In genomic region chr9:44130034-44130433, GRCm38 (mm10) we compare ENCODE assay signal across 8 mouse cellular contexts. TPM values are rescaled to one million over a fixed set of nuclear protein-coding genes. Genes with fewer than 3 reads are reported as not detected.
DNase-seq lines count a peak whose midpoint lies in the region; ATAC-seq and TF ChIP-seq lines count a peak whose summit lies in the region.

No protein-coding gene starts in this region.

- H3K4me1 ChIP-seq in forebrain, embryonic 16.5 days (replicated peaks; ENCODE audit: control insufficient read depth, insufficient read depth, low read length) = peaks cover 33% of the 10 kb centered on the region
- peaks cover 71% of the 10 kb centered on the region for H3K4me1 ChIP-seq in hindbrain, embryonic 10.5 days (replicated peaks)
- H3K4me1 ChIP-seq in limb, embryonic 13.5 days = peaks cover 52% of the 10 kb centered on the region
- peaks cover 29% of the 10 kb centered on the region for H3K4me1 ChIP-seq in midbrain, embryonic 14.5 days (ENCODE audit: control insufficient read depth, insufficient read depth, low read length)
- H3K4me1 ChIP-seq in stomach, embryonic 16.5 days (ENCODE audit: control insufficient read depth, insufficient read depth, low read length) = peaks cover 46% of the 10 kb centered on the region

- no peaks in the 10 kb centered on the region for H3K27me3 ChIP-seq in C2C12 (ENCODE audit: control insufficient read depth, insufficient read depth, insufficient read length)
- peaks cover 7% of the 10 kb centered on the region for H3K27me3 ChIP-seq in forebrain, embryonic 16.5 days (replicated peaks; ENCODE audit: control insufficient read depth, insufficient read depth, low read length)
- peaks cover 60% of the 10 kb centered on the region for H3K27me3 ChIP-seq in hindbrain, embryonic 10.5 days (ENCODE audit: insufficient read depth, poor library complexity, severe bottlenecking)
- H3K27me3 ChIP-seq in limb, embryonic 13.5 days = peaks cover 37% of the 10 kb centered on the region
- peaks cover 21% of the 10 kb centered on the region for H3K27me3 ChIP-seq in midbrain, embryonic 14.5 days (ENCODE audit: control insufficient read depth, insufficient read depth, low read length)
- H3K27me3 ChIP-seq in stomach, embryonic 16.5 days (ENCODE audit: control insufficient read depth, insufficient read depth, low read length) = no peaks in the 10 kb centered on the region

- under 1% methylated on average over 27 of the region's 27 CpGs for WGBS in forebrain, embryonic 16.5 days
- under 1% methylated on average over 27 of the region's 27 CpGs for WGBS in hindbrain, embryonic 10.5 days
- WGBS in limb, embryonic 13.5 days = under 1% methylated on average over 27 of the region's 27 CpGs
- under 1% methylated on average over 27 of the region's 27 CpGs for WGBS in midbrain, embryonic 14.5 days
- WGBS in stomach, embryonic 16.5 days = under 1% methylated on average over 27 of the region's 27 CpGs

- peak overlapping the region; percentile 57 for H3K9ac ChIP-seq in forebrain, embryonic 16.5 days (replicated peaks; ENCODE audit: low read depth, low read length)
- H3K9ac ChIP-seq in limb, embryonic 13.5 days = peak overlapping the region; percentile 71
- H3K9ac ChIP-seq in midbrain, embryonic 14.5 days (replicated peaks; ENCODE audit: low read length) = peak overlapping the region; percentile 34
- peak overlapping the region; percentile 74 for H3K9ac ChIP-seq in stomach, embryonic 16.5 days (ENCODE audit: low read length)

- H3K4me2 ChIP-seq in forebrain, embryonic 16.5 days (ENCODE audit: low read length) = peak overlapping the region; percentile 66
- peak overlapping the region; percentile 82 for H3K4me2 ChIP-seq in limb, embryonic 13.5 days (replicated peaks)
- H3K4me2 ChIP-seq in midbrain, embryonic 14.5 days (ENCODE audit: low read length) = peak overlapping the region; percentile 59
- peak overlapping the region; percentile 70 for H3K4me2 ChIP-seq in stomach, embryonic 16.5 days (ENCODE audit: low read depth, low read length)

- TF ChIP-seq CTCF in C2C12 (IDR thresholded peaks at IDR 0.05; ENCODE audit: control insufficient read depth, insufficient read depth, insufficient read length) = no peak

- H3K9me3 ChIP-seq in forebrain, embryonic 16.5 days (ENCODE audit: control insufficient read depth, low read length) = no peaks in the 10 kb centered on the region
- no peaks in the 10 kb centered on the region for H3K9me3 ChIP-seq in hindbrain, embryonic 10.5 days
- H3K9me3 ChIP-seq in limb, embryonic 13.5 days = no peaks in the 10 kb centered on the region
- no peaks in the 10 kb centered on the region for H3K9me3 ChIP-seq in midbrain, embryonic 14.5 days (ENCODE audit: control insufficient read depth, low read length)
- no peaks in the 10 kb centered on the region for H3K9me3 ChIP-seq in stomach, embryonic 16.5 days (replicated peaks; ENCODE audit: control insufficient read depth, low read length)

- H3ac ChIP-seq in C2C12 (ENCODE audit: control insufficient read depth, insufficient read length, low read depth) = peak overlapping the region; percentile 63

- H3K36me3 ChIP-seq in C2C12 (ENCODE audit: control insufficient read depth, insufficient read depth) = no peaks in the 10 kb centered on the region
- H3K36me3 ChIP-seq in forebrain, embryonic 16.5 days (ENCODE audit: control insufficient read depth, insufficient read depth) = no peaks in the 10 kb centered on the region
- H3K36me3 ChIP-seq in hindbrain, embryonic 10.5 days = no peaks in the 10 kb centered on the region
- H3K36me3 ChIP-seq in limb, embryonic 13.5 days = no peaks in the 10 kb centered on the region
- H3K36me3 ChIP-seq in midbrain, embryonic 14.5 days (ENCODE audit: control insufficient read depth, insufficient read depth, low read length) = no peaks in the 10 kb centered on the region
- no peaks in the 10 kb centered on the region for H3K36me3 ChIP-seq in stomach, embryonic 16.5 days (ENCODE audit: control insufficient read depth, insufficient read depth, low read length)

- DNase-seq in adrenal gland, adult 8-10 months = peak; percentile 74
- DNase-seq in hindbrain, embryonic 10.5 days (ENCODE audit: low spot score) = peak; percentile 77
- peak; percentile 62 for DNase-seq in midbrain, embryonic 14.5 days
- no peak for DNase-seq in right cerebral cortex, postnatal 36 days (ENCODE audit: low spot score in 2 of 2)

- H3K79me3 ChIP-seq in C2C12 (ENCODE audit: low read depth) = no peaks in the 10 kb centered on the region

- H3K4me3 ChIP-seq in C2C12 (ENCODE audit: insufficient read depth, poor library complexity, severe bottlenecking) = no peak overlapping the region
- H3K4me3 ChIP-seq in forebrain, embryonic 16.5 days (replicated peaks; ENCODE audit: low read length) = peak overlapping the region; percentile 36
- peak overlapping the region; percentile 57 for H3K4me3 ChIP-seq in hindbrain, embryonic 10.5 days
- H3K4me3 ChIP-seq in limb, embryonic 13.5 days = peak overlapping the region; percentile 42
- peak overlapping the region; percentile 29 for H3K4me3 ChIP-seq in midbrain, embryonic 14.5 days (replicated peaks; ENCODE audit: low read depth, low read length)
- peak overlapping the region; percentile 45 for H3K4me3 ChIP-seq in stomach, embryonic 16.5 days (replicated peaks; ENCODE audit: low read length)

- peak overlapping the region; percentile 13; the same call in 1 of the 2 replicates for H3K27ac ChIP-seq in forebrain, embryonic 16.5 days (ENCODE audit: low read length)
- H3K27ac ChIP-seq in hindbrain, embryonic 10.5 days = peak overlapping the region; percentile 87
- H3K27ac ChIP-seq in limb, embryonic 13.5 days = peak overlapping the region; percentile 72
- 0 out of 2 replicates have a peak overlapping the region, but pooled peaks have one; percentile 26 for H3K27ac ChIP-seq in midbrain, embryonic 14.5 days (replicated peaks; ENCODE audit: low read depth, low read length)
- peak overlapping the region; percentile 95 for H3K27ac ChIP-seq in stomach, embryonic 16.5 days (ENCODE audit: low read length)

- no peaks in the 10 kb centered on the region for H3K79me2 ChIP-seq in C2C12 (ENCODE audit: control insufficient read depth, insufficient read depth)

- 0 out of 2 replicates have a peak, but pooled peaks have one; percentile 11 for ATAC-seq in forebrain, embryonic 16.5 days
- ATAC-seq in limb, embryonic 13.5 days (ENCODE audit: low FRiP score, low read depth) = peak; percentile 43
- ATAC-seq in midbrain, embryonic 14.5 days (ENCODE audit: low FRiP score, low TSS enrichment) = peak; percentile 25; the same call in 1 of the 2 replicates
- ATAC-seq in stomach, embryonic 16.5 days (ENCODE audit: insufficient read depth, low FRiP score) = peak; percentile 71

RNA-seq across cellular contexts. Expression of gene Mcam, which starts 4.2 kb away (rescaled TPM):
- 21.7 TPM for polyA plus RNA-seq in C2C12 (2012; fragmentation: generic; extraction: Trizol)
- total RNA-seq in adrenal gland, adult 8-10 months (2022) = 10 to 100 TPM; 21.4 to 70.9 (median 38.2) TPM
- polyA plus RNA-seq in forebrain, embryonic 16.5 days (2015; fragmentation: Nextera tagmentation; extraction: Ambion mirVana) = 12.9 and 15.0 TPM in 2 replicates
- polyA plus RNA-seq in hindbrain, embryonic 10.5 days (2016; fragmentation: Nextera tagmentation; extraction: Ambion mirVana) = 10.8 and 11.2 TPM in 2 replicates
- polyA plus RNA-seq in limb, embryonic 13.5 days (2015; fragmentation: Nextera tagmentation; extraction: Ambion mirVana) = 29.6 and 30.4 TPM in 2 replicates
- polyA plus RNA-seq in midbrain, embryonic 14.5 days (2014; fragmentation: Nextera tagmentation; extraction: Ambion mirVana) = 6.1 and 13.2 TPM in 2 replicates
- 53.6 and 56.9 TPM in 2 replicates for polyA plus RNA-seq in stomach, embryonic 16.5 days (2015; fragmentation: Nextera tagmentation; extraction: Ambion mirVana)

RNA-seq across cellular contexts. Expression of gene Rnf26, which starts 16.7 kb away (rescaled TPM):
- polyA plus RNA-seq in C2C12 (2012; fragmentation: generic; extraction: Trizol) = 52.6 TPM
- total RNA-seq in adrenal gland, adult 8-10 months (2022) = 10 to 100 TPM; 29.8 to 36.7 (median 31.5) TPM
- 33.4 and 43.2 TPM in 2 replicates for polyA plus RNA-seq in forebrain, embryonic 16.5 days (2015; fragmentation: Nextera tagmentation; extraction: Ambion mirVana)
- 75.6 and 76.9 TPM in 2 replicates for polyA plus RNA-seq in hindbrain, embryonic 10.5 days (2016; fragmentation: Nextera tagmentation; extraction: Ambion mirVana)
- polyA plus RNA-seq in limb, embryonic 13.5 days (2015; fragmentation: Nextera tagmentation; extraction: Ambion mirVana) = 79.6 and 84.1 TPM in 2 replicates
- polyA plus RNA-seq in midbrain, embryonic 14.5 days (2014; fragmentation: Nextera tagmentation; extraction: Ambion mirVana) = 25.7 and 29.9 TPM in 2 replicates
- polyA plus RNA-seq in stomach, embryonic 16.5 days (2015; fragmentation: Nextera tagmentation; extraction: Ambion mirVana) = 42.3 and 50.6 TPM in 2 replicates

RNA-seq across cellular contexts. Expression of gene Gm49380, which starts 16.7 kb away (rescaled TPM):
- 0.05 TPM for polyA plus RNA-seq in C2C12 (2012; fragmentation: generic; extraction: Trizol)
- 1 to 10 TPM in 1 of 4 experiments, under 1 TPM in 3; 0.20 to 1.1 (median 0.93) TPM for total RNA-seq in adrenal gland, adult 8-10 months (2022)
- polyA plus RNA-seq in forebrain, embryonic 16.5 days (2015; fragmentation: Nextera tagmentation; extraction: Ambion mirVana) = 0.15 and 0.16 TPM in 2 replicates
- polyA plus RNA-seq in hindbrain, embryonic 10.5 days (2016; fragmentation: Nextera tagmentation; extraction: Ambion mirVana) = 0.22 and 0.75 TPM in 2 replicates
- 0.09 and 0.10 TPM in 2 replicates for polyA plus RNA-seq in limb, embryonic 13.5 days (2015; fragmentation: Nextera tagmentation; extraction: Ambion mirVana)
- polyA plus RNA-seq in midbrain, embryonic 14.5 days (2014; fragmentation: Nextera tagmentation; extraction: Ambion mirVana) = 0.11 and 0.12 TPM in 2 replicates
- polyA plus RNA-seq in stomach, embryonic 16.5 days (2015; fragmentation: Nextera tagmentation; extraction: Ambion mirVana) = 0.19 and 0.21 TPM in 2 replicates

RNA-seq across cellular contexts. Expression of gene C1qtnf5, which starts 23.0 kb away (rescaled TPM):
- polyA plus RNA-seq in C2C12 (2012; fragmentation: generic; extraction: Trizol) = 0.15 TPM
- total RNA-seq in adrenal gland, adult 8-10 months (2022) = 10 to 100 TPM; 13.7 to 22.0 (median 18.7) TPM
- polyA plus RNA-seq in forebrain, embryonic 16.5 days (2015; fragmentation: Nextera tagmentation; extraction: Ambion mirVana) = 2.3 and 2.7 TPM in 2 replicates
- 0.31 and 1.1 TPM in 2 replicates for polyA plus RNA-seq in hindbrain, embryonic 10.5 days (2016; fragmentation: Nextera tagmentation; extraction: Ambion mirVana)
- polyA plus RNA-seq in limb, embryonic 13.5 days (2015; fragmentation: Nextera tagmentation; extraction: Ambion mirVana) = 2.6 and 3.4 TPM in 2 replicates
- polyA plus RNA-seq in midbrain, embryonic 14.5 days (2014; fragmentation: Nextera tagmentation; extraction: Ambion mirVana) = 3.7 and 4.0 TPM in 2 replicates
- polyA plus RNA-seq in stomach, embryonic 16.5 days (2015; fragmentation: Nextera tagmentation; extraction: Ambion mirVana) = 2.4 and 2.5 TPM in 2 replicates

RNA-seq across cellular contexts. Expression of gene Mfrp, which starts 28.5 kb away (rescaled TPM):
- polyA plus RNA-seq in C2C12 (2012; fragmentation: generic; extraction: Trizol) = 0.05 TPM
- total RNA-seq in adrenal gland, adult 8-10 months (2022) = under 1 TPM in 2 of 4 experiments, not detected in 2; 0.10 to 0.31 TPM
- polyA plus RNA-seq in forebrain, embryonic 16.5 days (2015; fragmentation: Nextera tagmentation; extraction: Ambion mirVana) = 0.12 TPM in 1 of 2 replicates, not detected in the other
- 0.14 and 0.30 TPM in 2 replicates for polyA plus RNA-seq in hindbrain, embryonic 10.5 days (2016; fragmentation: Nextera tagmentation; extraction: Ambion mirVana)
- polyA plus RNA-seq in limb, embryonic 13.5 days (2015; fragmentation: Nextera tagmentation; extraction: Ambion mirVana) = 0.13 and 0.17 TPM in 2 replicates
- polyA plus RNA-seq in midbrain, embryonic 14.5 days (2014; fragmentation: Nextera tagmentation; extraction: Ambion mirVana) = 0.09 and 0.11 TPM in 2 replicates
- polyA plus RNA-seq in stomach, embryonic 16.5 days (2015; fragmentation: Nextera tagmentation; extraction: Ambion mirVana) = 0.08 and 0.20 TPM in 2 replicates

Comparison
In these comparisons a context has a peak if more than half of its experiments do, and no peak if none do; other contexts are left out.
1. DNase-seq: peak in adrenal gland, adult 8-10 months (single experiment), hindbrain, embryonic 10.5 days (single experiment) and midbrain, embryonic 14.5 days (single experiment); none in right cerebral cortex, postnatal 36 days (0 of 2).
2. ATAC-seq: peak in every context shown above with its lines; median percentile 71 in stomach, embryonic 16.5 days; 43 in limb, embryonic 13.5 days; 25 in midbrain, embryonic 14.5 days; 11 in forebrain, embryonic 16.5 days.
3. H3K27ac ChIP-seq: peak in every context shown above with its lines; median percentile 95 in stomach, embryonic 16.5 days; 87 in hindbrain, embryonic 10.5 days; 72 in limb, embryonic 13.5 days; 26 in midbrain, embryonic 14.5 days; 13 in forebrain, embryonic 16.5 days.
4. Peak in every context shown above with its lines, with median percentiles within 50 percentile points of each other: H3K4me2 ChIP-seq and H3K9ac ChIP-seq.